Mouse (Mus musculus) liver, embryonic 16.5 days (tissue): ENCODE measurements around the gene Fam241a. TPM values are rescaled to one million over a fixed set of nuclear protein-coding genes. Genes with fewer than 3 reads are reported as not detected.

Source experiments
- ATAC-seq: fragments of 200-750 bp; cut with Nextera tagmentation; 2 replicates; pipeline ENCODE4 v1.8.0; 2017; ENCODE audit warnings: low read depth, mild to moderate bottlenecking, moderate number of reproducible peaks, moderate library complexity
- H3K27ac ChIP-seq: fragments of 300-500 bp; sonication (generic); 2 replicates; pipeline ENCODE4 v1.5.1; 2014; ENCODE audit warnings: mild to moderate bottlenecking, low read length
- H3K27me3 ChIP-seq: fragments of 300-500 bp; sonication (generic); 2 replicates; pipeline ENCODE4 v1.6.1; 2014; ENCODE audit warnings: low read depth, low read length, mixed read lengths; ENCODE audit not compliant: control insufficient read depth, insufficient read depth
- H3K36me3 ChIP-seq: fragments of 300-500 bp; sonication (generic); 2 replicates; pipeline ENCODE4 v1.6.1; 2014; ENCODE audit warnings: mild to moderate bottlenecking; ENCODE audit not compliant: control insufficient read depth, insufficient read depth
- H3K4me1 ChIP-seq: fragments of 300-500 bp; sonication (generic); 2 replicates; pipeline ENCODE4 v1.6.1; 2014; ENCODE audit warnings: low read depth, low read length, mixed read lengths; ENCODE audit not compliant: control insufficient read depth
- H3K4me2 ChIP-seq: fragments of 300-500 bp; sonication (generic); 2 replicates; pipeline ENCODE4 v1.6.1; 2014; ENCODE audit warnings: low read depth, low read length, mixed read lengths
- H3K4me3 ChIP-seq: fragments of 300-500 bp; sonication (generic); 2 replicates; pipeline ENCODE4 v1.5.1; 2014; ENCODE audit warnings: low read depth, mild to moderate bottlenecking, low read length
- H3K9ac ChIP-seq: fragments of 300-500 bp; sonication (generic); 2 replicates; pipeline ENCODE4 v1.6.1; 2014; ENCODE audit warnings: low read depth, low read length
- H3K9me3 ChIP-seq: fragments of 300-500 bp; sonication (generic); replicated peaks from 2 replicates; pipeline ENCODE4 v1.6.1; 2016; ENCODE audit warnings: low read length; ENCODE audit not compliant: control insufficient read depth
- WGBS: fragments of 180-500 bp; shearing (Covaris S2); extraction: QIAGEN DNeasy Blood & Tissue Kit; methylation state at CpG from one replicate; pipeline ENCODE4 v1.1.7; 2014; ENCODE audit not compliant: insufficient replicate concordance; 5-methylcytosine and 5-hydroxymethylcytosine counted together
- polyA plus RNA-seq: library from polyadenylated mRNA; unstranded; fragments of >200 nt; fragmentation: Nextera tagmentation; extraction: Ambion mirVana; gene quantifications from 2 replicates; pipeline ENCODE4 v1.2.1, GENCODE M21; 2015

Gene Fam241a
- polyA plus RNA-seq, 1 experiment from 2014 or later: 30.8 TPM

DNA sequence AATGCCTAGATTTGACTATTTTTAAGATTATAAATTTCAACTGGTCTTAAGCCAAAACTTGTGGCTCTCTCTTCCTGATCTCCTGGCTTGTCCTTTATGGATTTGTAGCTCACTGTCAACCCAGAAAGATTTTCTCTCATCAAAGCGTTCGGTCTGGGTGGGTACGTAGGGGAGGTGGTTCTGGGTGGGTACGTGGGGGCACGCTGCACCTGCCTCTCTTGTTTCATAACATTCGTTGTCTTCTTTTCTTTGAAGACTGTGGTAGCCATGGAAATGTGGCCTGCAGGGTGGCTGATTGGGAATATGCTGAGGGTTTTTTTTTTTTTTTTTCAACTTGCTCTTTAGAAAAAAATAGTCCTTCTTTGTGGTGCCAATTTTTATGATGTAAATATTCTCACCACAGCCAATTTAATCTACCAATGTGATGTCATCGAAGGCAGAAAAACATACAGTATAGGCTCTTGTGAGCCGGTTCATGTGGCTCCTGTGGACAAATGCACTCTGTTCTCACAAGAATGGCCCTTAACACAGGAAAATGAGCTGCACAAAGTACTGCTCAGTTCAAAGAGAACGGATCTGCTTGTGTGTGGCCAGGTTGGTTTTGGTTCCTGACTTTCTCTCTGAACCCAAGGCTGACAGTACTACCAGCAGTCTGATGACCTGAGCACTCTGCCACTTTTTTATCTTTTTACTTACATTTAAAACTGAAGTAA lies 27.9 kb downstream of the Fam241a start:
- Histone ChIP-seq H3K9me3 (no peaks in the 10 kb centered on the region), H3K4me2 (no peak overlapping the region), H3K27me3 (no peaks in the 10 kb centered on the region), H3K27ac (no peak overlapping the region), H3K4me1 (no peaks in the 10 kb centered on the region; the same call in 1 of the 2 replicates), H3K9ac (no peak overlapping the region), H3K36me3 (peaks cover 26% of the 10 kb centered on the region), H3K4me3 (no peak overlapping the region)
- WGBS: 89% methylated on average over 9 of the region's 9 CpGs
- ATAC-seq: no peak

DNA sequence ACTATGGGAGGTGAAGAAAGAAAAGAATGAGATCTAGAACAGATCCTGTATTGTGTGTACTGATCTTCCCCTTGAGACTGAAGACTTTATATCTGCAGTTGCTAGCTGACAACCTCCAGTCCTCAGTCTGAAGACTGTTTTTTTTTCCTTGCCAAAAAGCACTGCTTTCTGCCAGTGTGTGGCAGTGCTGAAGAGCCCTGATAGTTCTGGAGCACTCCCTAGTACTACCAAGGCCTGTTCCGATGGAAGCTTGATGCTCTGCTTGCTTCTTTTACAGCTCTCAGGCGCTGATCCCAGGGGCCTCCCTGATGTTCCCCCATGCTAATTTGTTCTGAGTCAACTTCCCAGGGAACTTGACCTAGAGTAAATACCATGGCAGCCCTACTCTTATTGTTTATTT lies 31.9 kb downstream of the Fam241a start:
- no peaks in the 10 kb centered on the region for H3K27me3 ChIP-seq
- no peaks in the 10 kb centered on the region for H3K9me3 ChIP-seq
- H3K4me1 ChIP-seq: no peaks in the 10 kb centered on the region
- WGBS: 65% methylated on average over 2 of the region's 2 CpGs
- peaks cover 9% of the 10 kb centered on the region for H3K36me3 ChIP-seq
- no peak overlapping the region for H3K4me3 ChIP-seq
- H3K4me2 ChIP-seq: no peak overlapping the region
- H3K27ac ChIP-seq: no peak overlapping the region
- no peak for ATAC-seq
- H3K9ac ChIP-seq: no peak overlapping the region

GRCm38 (mm10) chr3:127863571-127863970 lies 32.6 kb downstream of the Fam241a start:
- Histone ChIP-seq H3K9ac (no peak overlapping the region), H3K36me3 (peaks cover 9% of the 10 kb centered on the region), H3K4me2 (no peak overlapping the region), H3K27me3 (no peaks in the 10 kb centered on the region), H3K27ac (no peak overlapping the region), H3K4me3 (no peak overlapping the region), H3K4me1 (no peaks in the 10 kb centered on the region), H3K9me3 (no peaks in the 10 kb centered on the region)
- no peak for ATAC-seq
- WGBS: 73% methylated on average over 3 of the region's 3 CpGs

DNA sequence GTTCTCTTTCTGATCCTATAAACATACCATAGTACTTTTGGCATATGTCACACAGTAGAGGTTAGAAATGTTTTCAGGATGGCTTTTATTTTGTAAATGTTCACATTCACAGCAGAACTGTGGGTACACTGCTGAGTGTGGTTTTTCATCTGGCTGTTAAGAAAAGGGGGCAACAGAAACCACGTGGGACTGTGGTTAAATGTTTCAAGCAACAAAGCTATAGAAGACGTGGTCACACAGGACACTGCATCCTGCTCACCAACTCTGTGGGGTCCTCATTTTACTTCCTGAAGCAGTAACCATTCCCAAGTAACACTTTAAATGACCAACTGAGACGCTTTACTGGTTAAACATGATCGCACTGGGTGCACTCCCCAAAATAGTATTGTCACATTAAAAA lies 33.6 kb downstream of the Fam241a start:
- Histone ChIP-seq H3K27ac (no peak overlapping the region), H3K27me3 (no peaks in the 10 kb centered on the region), H3K9ac (no peak overlapping the region), H3K4me2 (no peak overlapping the region), H3K4me3 (no peak overlapping the region), H3K36me3 (peaks cover 5% of the 10 kb centered on the region), H3K9me3 (no peaks in the 10 kb centered on the region), H3K4me1 (no peaks in the 10 kb centered on the region)
- WGBS: 37% methylated on average over 4 of the region's 4 CpGs
- ATAC-seq: no peak

GRCm38 (mm10) chr3:127861340-127861739 lies 34.8 kb downstream of the Fam241a start:
- H3K4me2 ChIP-seq: no peak overlapping the region
- H3K4me3 ChIP-seq: no peak overlapping the region
- no peaks in the 10 kb centered on the region for H3K9me3 ChIP-seq
- H3K36me3 ChIP-seq: peaks cover 1% of the 10 kb centered on the region
- no peaks in the 10 kb centered on the region for H3K4me1 ChIP-seq
- H3K27me3 ChIP-seq: no peaks in the 10 kb centered on the region
- H3K27ac ChIP-seq: no peak overlapping the region
- no peak for ATAC-seq
- no peak overlapping the region for H3K9ac ChIP-seq
- WGBS: 87% methylated on average over 11 of the region's 11 CpGs

DNA sequence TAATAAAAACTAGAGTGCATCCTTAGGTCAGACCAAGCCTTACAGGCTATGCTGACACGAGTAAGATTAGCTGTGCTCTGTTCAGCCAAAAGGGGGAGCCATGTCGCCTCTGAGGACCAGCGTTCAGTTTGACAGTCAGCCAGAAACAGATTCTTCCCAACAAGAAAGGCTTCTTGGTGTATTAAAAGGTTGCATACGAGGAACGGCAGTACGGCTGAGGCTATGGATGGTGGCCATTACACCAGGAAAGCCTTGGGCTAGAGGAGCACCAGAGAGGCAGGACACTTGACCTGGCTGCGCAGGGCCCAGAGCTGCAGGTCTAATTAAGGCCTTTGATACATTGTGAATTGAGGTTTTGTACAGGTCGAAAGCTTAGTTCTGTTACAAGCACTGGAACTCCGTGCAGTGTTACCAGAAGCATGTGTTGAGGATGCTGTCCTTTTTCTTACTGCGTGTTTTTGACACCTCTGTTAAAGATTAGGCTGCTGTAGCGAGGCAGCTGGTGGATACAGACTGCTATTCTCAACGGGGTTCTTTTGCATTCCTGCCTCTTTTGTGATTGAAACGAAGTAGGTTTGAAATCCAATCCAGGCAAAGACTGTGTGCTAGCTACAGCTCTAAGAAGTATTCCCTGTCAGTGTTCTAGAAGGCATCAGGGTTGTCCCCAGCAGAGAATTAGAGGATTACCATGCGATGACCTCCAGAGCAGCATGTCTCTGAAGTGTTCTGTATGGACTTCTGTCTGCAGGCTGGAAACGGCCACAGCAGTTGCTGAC lies 42.5 kb downstream of the Fam241a start:
- Histone ChIP-seq H3K27me3 (no peaks in the 10 kb centered on the region), H3K36me3 (no peaks in the 10 kb centered on the region), H3K4me3 (no peak overlapping the region), H3K27ac (no peak overlapping the region), H3K9ac (no peak overlapping the region), H3K4me2 (no peak overlapping the region), H3K4me1 (peaks cover 29% of the 10 kb centered on the region), H3K9me3 (no peaks in the 10 kb centered on the region)
- WGBS: 39% methylated on average over 15 of the region's 15 CpGs
- ATAC-seq: peak; percentile 51

DNA sequence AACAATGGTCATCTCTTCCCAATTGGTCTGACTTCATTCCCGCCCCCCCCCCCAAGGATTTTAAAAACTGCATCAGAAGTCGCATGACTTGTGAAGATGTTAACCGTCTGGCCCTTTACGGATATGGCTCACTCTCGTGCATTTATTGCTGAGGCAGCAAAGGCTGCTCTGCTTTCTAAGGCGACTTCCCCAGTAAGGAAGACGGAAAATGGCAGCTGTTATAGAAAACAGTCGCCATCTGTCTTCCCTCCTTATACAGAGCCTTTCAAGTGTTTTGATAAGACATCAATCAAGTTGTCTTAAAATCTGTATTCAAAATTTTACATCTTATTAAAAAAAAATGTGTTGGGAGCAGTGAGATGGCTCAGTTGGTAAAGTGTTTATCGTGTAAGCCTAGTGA lies 43.4 kb downstream of the Fam241a start:
- peaks cover 31% of the 10 kb centered on the region for H3K4me1 ChIP-seq
- H3K4me3 ChIP-seq: no peak overlapping the region
- H3K9ac ChIP-seq: no peak overlapping the region
- H3K36me3 ChIP-seq: no peaks in the 10 kb centered on the region
- no peak overlapping the region for H3K4me2 ChIP-seq
- no peaks in the 10 kb centered on the region for H3K27me3 ChIP-seq
- no peaks in the 10 kb centered on the region for H3K9me3 ChIP-seq
- no peak overlapping the region for H3K27ac ChIP-seq
- WGBS: 74% methylated on average over 9 of the region's 9 CpGs
- no peak for ATAC-seq

GRCm38 (mm10) chr3:127850776-127851646 lies 45.1 kb downstream of the Fam241a start:
- ATAC-seq: no peak
- whole genome bisulfite sequencing: 63% methylated on average over 9 of the region's 9 CpGs
- Histone ChIP-seq H3K4me1 (peaks cover 31% of the 10 kb centered on the region), H3K27me3 (no peaks in the 10 kb centered on the region), H3K9ac (no peak overlapping the region), H3K4me3 (no peak overlapping the region), H3K27ac (peak overlapping the region; percentile 55), H3K9me3 (peaks cover 3% of the 10 kb centered on the region), H3K36me3 (no peaks in the 10 kb centered on the region), H3K4me2 (no peak overlapping the region)
